In the genomic region with DNA sequence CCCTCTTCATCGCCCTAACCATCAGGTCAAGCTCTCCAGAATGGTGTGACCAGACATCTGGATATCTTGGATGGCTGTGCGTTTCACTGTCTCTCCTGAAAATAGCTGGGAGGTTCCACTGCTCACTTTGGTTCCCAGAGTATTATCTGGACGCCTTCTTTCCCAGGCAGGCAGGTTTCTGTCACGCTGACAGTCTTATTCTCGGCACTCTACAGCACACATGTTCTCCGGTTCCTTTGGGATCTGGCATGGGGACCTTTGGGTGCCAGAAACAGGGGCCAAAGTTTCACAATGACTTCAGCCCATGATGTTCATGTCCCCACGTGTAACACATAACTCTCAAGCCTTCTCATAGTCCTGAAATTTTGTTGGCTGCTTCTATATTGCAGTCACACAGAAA, we compare ENCODE assay signal across 16 mouse cellular contexts.
A peak's percentile ranks its signal among the peaks of the same experiment; 100 is the strongest.
DNase-seq lines count a peak whose midpoint lies in the region.
"Had no signal": no experiment of that assay in that cellular context is flagged by ENCODE, and none has a peak within 500 bp of the region (broad histone marks: within the 10 kb centered on the region; RNA-seq: fewer than 3 reads in every experiment).

No protein-coding gene starts in this region.

- no peak overlapping the region for H3K4me3 ChIP-seq in heart, embryonic 10.5 days
- H3K4me3 ChIP-seq: forebrain, embryonic 12.5 days; hindbrain, embryonic 10.5 days; limb, embryonic 15.5 days; megakaryocyte, embryonic 14.5 days; midbrain, embryonic 15.5 days had no signal

- H3K4me1 ChIP-seq in heart, embryonic 10.5 days, result peaks cover 28% of the 10 kb centered on the region
- H3K4me1 ChIP-seq: forebrain, embryonic 12.5 days; hindbrain, embryonic 10.5 days; limb, embryonic 15.5 days; megakaryocyte, embryonic 14.5 days; midbrain, embryonic 15.5 days had no signal

- H3K36me3 ChIP-seq in heart, embryonic 10.5 days, result no peaks in the 10 kb centered on the region
- H3K36me3 ChIP-seq: forebrain, embryonic 12.5 days; hindbrain, embryonic 10.5 days; limb, embryonic 15.5 days; midbrain, embryonic 15.5 days had no signal

- 55% methylated on average over 7 of the region's 7 CpGs for WGBS in heart, embryonic 10.5 days

- intact Hi-C loops in heart, postnatal 14 days (cut with DNase I), result loop anchor here (5.0 to 10.0 kb wide), 2 partner anchors 99 to 151 kb away; no protein-coding TSS in a partner anchor

- no peaks in the 10 kb centered on the region; the same call in 1 of the 2 replicates for H3K9me3 ChIP-seq in heart, embryonic 10.5 days
- H3K9me3 ChIP-seq: forebrain, embryonic 12.5 days; hindbrain, embryonic 10.5 days; limb, embryonic 15.5 days; midbrain, embryonic 15.5 days had no signal

- no peaks in the 10 kb centered on the region for H3K27me3 ChIP-seq in heart, embryonic 10.5 days (ENCODE audit: insufficient read depth, poor library complexity, severe bottlenecking)
- H3K27me3 ChIP-seq: forebrain, embryonic 12.5 days; megakaryocyte, embryonic 14.5 days; midbrain, embryonic 15.5 days; Patski had no signal

- peak overlapping the region; percentile 49; the same call in 1 of the 2 replicates for H3K27ac ChIP-seq in heart, embryonic 10.5 days
- H3K27ac ChIP-seq: forebrain, embryonic 12.5 days; hindbrain, embryonic 10.5 days; limb, embryonic 15.5 days; midbrain, embryonic 15.5 days had no signal

- peak; percentile 6 to 40 for DNase-seq in lung, adult 18-20 months
- DNase-seq in lung, postnatal 10 days, result no peak
- no peak for DNase-seq in heart, embryonic 10.5 days (ENCODE audit: low spot score)
- peak; percentile 63 to 65 for DNase-seq in heart, postnatal 14 days
- DNase-seq in layer of hippocampus, postnatal 10 days (ENCODE audit: low spot score in 2 of 2), result no peak
- DNase-seq in thymus, postnatal 4 days, result no peak
- DNase-seq in cerebellum, postnatal 4 days (ENCODE audit: low spot score in 2 of 2), result no peak
- DNase-seq: cerebellum, adult 9-10 months; kidney, adult 2 months; kidney, postnatal 25 days had no signal

Comparison
In these comparisons a context has a peak if more than half of its experiments do, and no peak if none do; other contexts are left out.
1. DNase-seq: peak in lung, adult 18-20 months (2 of 2) and heart, postnatal 14 days (2 of 2); none in lung, postnatal 10 days (single experiment), heart, embryonic 10.5 days (single experiment), layer of hippocampus, postnatal 10 days (0 of 2), thymus, postnatal 4 days (single experiment) and cerebellum, postnatal 4 days (0 of 2).